Mouse (Mus musculus): ENCODE results near the gene Cop1.

Cop1 gene

GRCm38 (mm10) chr1:159231781-159232571, at the start of gene Cop1:
TSS of gene Cop1 (plus strand) at chr1:159232320.
- peak; percentile 95 for DNase-seq (ENCODE audit: low read depth, low spot score)

- peak; percentile 15 for DNase-seq (ENCODE audit: low read depth, low spot score)
Observed at GRCm38 (mm10) chr1:159186741-159187140, 45.4 kb upstream of the Cop1 start.

GRCm38 (mm10) chr1:159198603-159199002, 33.5 kb upstream of the Cop1 start:
- DNase-seq (ENCODE audit: low read depth, low spot score) = no peak

- no peak for DNase-seq (ENCODE audit: low read depth, low spot score)
Observed at GRCm38 (mm10) chr1:159199606-159200005, 32.5 kb upstream of the Cop1 start.

GRCm38 (mm10) chr1:159201220-159201619, 30.9 kb upstream of the Cop1 start:
- no peak for DNase-seq (ENCODE audit: low read depth, low spot score)

- DNase-seq (ENCODE audit: low read depth, low spot score) = no peak
Observed at GRCm38 (mm10) chr1:159211711-159212110, 20.4 kb upstream of the Cop1 start.

GRCm38 (mm10) chr1:159217437-159217836, 14.7 kb upstream of the Cop1 start:
- DNase-seq (ENCODE audit: low read depth, low spot score) = no peak

GRCm38 (mm10) chr1:159222046-159222445, 10.1 kb upstream of the Cop1 start:
- no peak for DNase-seq (ENCODE audit: low read depth, low spot score)

- DNase-seq (ENCODE audit: low read depth, low spot score) = peak; percentile 55
Observed at GRCm38 (mm10) chr1:159225064-159225824, 6.9 kb upstream of the Cop1 start.

GRCm38 (mm10) chr1:159232572-159233261, 597 bp downstream of the Cop1 start:
- peak; percentile 79 for DNase-seq (ENCODE audit: low read depth, low spot score)

GRCm38 (mm10) chr1:159233426-159233825, 1.3 kb downstream of the Cop1 start:
- DNase-seq (ENCODE audit: low read depth, low spot score) = peak; percentile 63

GRCm38 (mm10) chr1:159234496-159234895, 2.4 kb downstream of the Cop1 start:
- peak; percentile 54 for DNase-seq (ENCODE audit: low read depth, low spot score)

GRCm38 (mm10) chr1:159235674-159236073, 3.6 kb downstream of the Cop1 start:
- DNase-seq (ENCODE audit: low read depth, low spot score) = no peak

- DNase-seq (ENCODE audit: low read depth, low spot score) = no peak
Observed at GRCm38 (mm10) chr1:159238147-159238546, 6.0 kb downstream of the Cop1 start.

- no peak for DNase-seq (ENCODE audit: low read depth, low spot score)
Observed at GRCm38 (mm10) chr1:159250320-159250719, 18.2 kb downstream of the Cop1 start.

GRCm38 (mm10) chr1:159253078-159253477, 21.0 kb downstream of the Cop1 start:
- no peak for DNase-seq (ENCODE audit: low read depth, low spot score)

- DNase-seq (ENCODE audit: low read depth, low spot score) = no peak
Observed at GRCm38 (mm10) chr1:159254906-159255685, 23.0 kb downstream of the Cop1 start.

- DNase-seq (ENCODE audit: low read depth, low spot score) = no peak
Observed at GRCm38 (mm10) chr1:159256543-159256942, 24.4 kb downstream of the Cop1 start.

- DNase-seq (ENCODE audit: low read depth, low spot score) = no peak
Observed at GRCm38 (mm10) chr1:159263820-159264219, 31.7 kb downstream of the Cop1 start.

GRCm38 (mm10) chr1:159280072-159280471, 48.0 kb downstream of the Cop1 start:
- DNase-seq (ENCODE audit: low read depth, low spot score) = no peak

GRCm38 (mm10) chr1:159281861-159282260, 49.7 kb downstream of the Cop1 start:
- DNase-seq (ENCODE audit: low read depth, low spot score) = no peak

Data from A20 (cell line).